Mouse (Mus musculus) ovary, adult 18-20 months (tissue): ENCODE data around the gene Ifnlr1.

ENCODE experiments used
- DNase-seq: peaks from one replicate; pipeline ENCODE4 v3.0.0; 2022; ENCODE audit warnings: low spot score, mixed read lengths

The Ifnlr1 gene

DNA sequence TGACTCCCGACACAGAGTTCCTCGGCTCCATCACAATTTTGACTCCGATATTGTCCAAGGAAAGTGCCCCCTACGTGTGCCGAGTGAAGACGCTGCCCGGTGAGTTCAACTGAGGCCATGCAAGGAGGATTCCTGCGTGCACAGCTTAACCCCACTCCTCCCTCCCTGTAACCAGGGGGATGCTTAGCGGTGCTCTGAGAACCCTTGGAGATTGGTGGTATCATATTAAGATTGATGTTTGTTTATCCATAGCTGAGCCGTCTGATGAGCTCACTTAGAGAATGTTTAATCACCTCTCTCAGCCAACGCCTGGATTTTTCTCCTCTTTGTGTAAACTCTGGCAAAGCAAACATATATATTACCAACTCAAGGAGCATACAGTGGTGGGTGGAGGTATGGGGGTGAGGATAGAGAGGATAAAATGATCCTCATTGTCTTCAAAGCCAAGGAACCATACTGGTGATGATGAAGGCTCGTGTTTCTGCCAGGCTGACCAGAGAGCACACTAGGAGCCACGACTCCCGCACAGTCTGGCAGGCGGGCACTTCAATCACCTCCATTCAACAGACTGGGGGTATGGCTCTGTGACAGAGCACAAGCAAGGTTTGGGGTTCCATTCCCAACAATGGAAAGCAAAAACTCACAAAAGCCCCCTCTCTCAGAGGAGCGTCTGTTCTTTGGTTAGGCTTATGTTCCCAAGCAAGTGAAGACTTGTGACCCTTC is 58.8 kb downstream of the Ifnlr1 start:
- no peak for DNase-seq

GRCm38 (mm10) chr4:135745613-135746012 is 59.5 kb downstream of the Ifnlr1 start:
- no peak for DNase-seq

DNA sequence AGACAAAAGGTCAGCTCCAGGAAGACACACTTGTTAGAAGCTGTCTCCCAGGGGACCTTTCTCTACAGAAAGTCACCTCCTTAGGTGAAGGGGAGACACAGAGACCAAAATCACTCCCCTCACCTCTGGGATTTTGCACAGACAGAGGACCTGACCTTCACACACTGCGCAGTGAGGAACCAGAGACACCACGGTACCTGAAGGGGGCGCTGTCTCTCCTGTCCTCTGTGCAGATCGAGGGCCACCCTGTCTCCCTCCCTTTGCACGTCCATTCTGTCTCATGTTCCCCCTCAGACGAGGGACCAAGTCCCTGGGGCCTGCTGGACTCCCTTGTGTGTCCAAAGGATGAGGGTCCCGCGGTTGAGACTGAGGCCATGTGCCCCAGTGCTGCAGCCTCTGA is 64.8 kb downstream of the Ifnlr1 start:
- no peak for DNase-seq

DNA sequence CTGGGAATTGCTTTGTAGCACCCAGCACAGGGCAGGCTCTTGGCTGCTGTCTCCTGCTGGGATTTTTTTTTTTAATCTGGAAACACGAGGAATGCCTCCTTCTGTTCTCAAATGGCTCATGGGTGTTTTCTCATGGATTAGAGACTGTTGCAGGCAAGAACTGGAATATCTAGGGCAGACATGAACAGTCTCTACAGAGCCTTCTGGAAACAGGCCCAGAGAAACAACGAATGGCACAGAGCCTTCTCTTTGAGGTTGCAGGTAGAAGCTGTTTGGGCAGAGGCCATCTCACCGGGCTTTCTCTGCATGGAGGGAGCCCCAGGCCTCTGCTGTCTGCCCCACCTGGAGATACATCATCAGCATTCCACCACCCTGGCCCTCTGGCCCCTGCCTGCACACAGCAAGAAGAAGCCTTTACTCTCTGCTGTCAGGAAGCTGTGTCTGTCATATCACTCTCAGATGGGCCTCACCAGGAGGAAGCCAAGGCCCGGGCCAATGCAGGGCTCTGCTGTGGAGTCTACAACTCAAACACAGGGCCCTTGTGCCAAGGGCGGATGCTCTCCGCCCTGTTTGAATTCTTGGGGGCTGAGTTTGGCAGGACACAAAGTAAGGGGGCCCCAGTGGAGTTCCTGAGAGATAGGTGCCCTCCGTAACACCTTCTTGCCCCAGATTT is 66.2 kb downstream of the Ifnlr1 start:
- no peak for DNase-seq

GRCm38 (mm10) chr4:135752779-135753164 is 66.7 kb downstream of the Ifnlr1 start:
- no peak for DNase-seq
